Mouse (Mus musculus): ENCODE data around the gene Mki67. TPM values are rescaled to one million over a fixed set of nuclear protein-coding genes. Genes with fewer than 3 reads are reported as not detected.

Mki67 gene
- polyA plus RNA-seq, 1 experiment from 2014 or later = 7.8 TPM

DNA sequence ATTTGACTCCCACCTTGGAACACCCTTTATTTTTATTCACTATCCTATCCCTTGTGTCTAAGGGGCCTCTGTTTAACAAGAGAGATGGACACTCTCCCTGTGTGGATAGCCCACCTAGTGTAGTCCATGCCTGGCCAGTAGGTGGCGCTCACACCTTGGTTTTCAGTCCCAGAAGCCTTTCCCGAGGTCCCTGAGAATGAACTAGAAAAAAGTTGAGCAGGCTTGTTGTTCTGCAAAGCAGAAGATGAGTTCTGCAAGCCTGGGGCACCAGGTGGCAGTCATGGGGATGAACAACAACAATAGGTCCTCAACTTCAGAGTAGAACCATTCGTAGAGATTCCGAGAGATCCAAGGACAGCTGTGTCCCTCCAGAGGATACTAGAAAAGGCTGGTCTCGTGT is 35.8 kb downstream of the Mki67 start:
- 58% methylated on average over 5 of the region's 5 CpGs for WGBS
- Histone ChIP-seq H3K36me3 (ENCODE audit: control insufficient read depth, insufficient read depth, low read length) (peaks cover 3% of the 10 kb centered on the region; the same call in 1 of the 2 replicates), H3K9ac (ENCODE audit: low read length) (no peak overlapping the region), H3K4me1 (replicated peaks; ENCODE audit: control insufficient read depth, insufficient read depth) (no peaks in the 10 kb centered on the region), H3K9me3 (ENCODE audit: control insufficient read depth, low read length) (no peaks in the 10 kb centered on the region), H3K4me3 (ENCODE audit: low read depth, low read length) (no peak overlapping the region), H3K27ac (replicated peaks) (no peak overlapping the region), H3K27me3 (ENCODE audit: control insufficient read depth, insufficient read depth, low read length) (no peaks in the 10 kb centered on the region), H3K4me2 (replicated peaks; ENCODE audit: low read depth) (no peak overlapping the region)
- TF ChIP-seq EP300 (optimal IDR thresholded peaks at IDR 0.05) (no peak), CTCF (IDR thresholded peaks at IDR 0.05; ENCODE audit: low read depth) (peak; percentile 85)
- ATAC-seq (ENCODE audit: low FRiP score, low TSS enrichment) (peak; percentile 73), DNase-seq (ENCODE audit: low spot score) (peak; percentile 76)

DNA sequence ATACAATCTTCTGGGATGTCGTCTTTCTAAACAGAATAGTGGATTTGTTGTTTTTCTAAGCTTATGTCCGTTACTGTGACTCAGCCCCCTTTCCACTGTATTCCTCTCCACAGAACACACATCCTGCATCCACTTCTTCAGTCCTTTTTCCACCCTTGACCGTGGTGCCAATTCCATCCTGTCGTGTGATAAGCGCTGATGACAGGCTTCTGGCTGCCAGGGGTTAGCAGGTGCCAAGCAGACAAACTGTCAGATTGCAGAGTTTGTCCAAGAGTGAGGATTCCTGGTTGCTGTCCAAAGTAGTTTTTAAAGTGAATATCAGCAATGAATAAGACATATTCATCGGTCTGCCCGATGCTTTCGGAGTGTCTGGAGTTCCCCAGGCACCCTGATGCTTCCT is 39.4 kb downstream of the Mki67 start:
- Histone ChIP-seq H3K36me3 (ENCODE audit: control insufficient read depth, insufficient read depth, low read length) (no peaks in the 10 kb centered on the region), H3K9me3 (ENCODE audit: control insufficient read depth, low read length) (no peaks in the 10 kb centered on the region), H3K9ac (ENCODE audit: low read length) (no peak overlapping the region), H3K27me3 (ENCODE audit: control insufficient read depth, insufficient read depth, low read length) (no peaks in the 10 kb centered on the region), H3K4me2 (replicated peaks; ENCODE audit: low read depth) (no peak overlapping the region), H3K4me3 (ENCODE audit: low read depth, low read length) (no peak overlapping the region), H3K27ac (replicated peaks) (no peak overlapping the region), H3K4me1 (replicated peaks; ENCODE audit: control insufficient read depth, insufficient read depth) (no peaks in the 10 kb centered on the region)
- no peak for ATAC-seq (ENCODE audit: low FRiP score, low TSS enrichment)
- no peak for TF ChIP-seq EP300 (optimal IDR thresholded peaks at IDR 0.05)
- no peak for TF ChIP-seq CTCF (IDR thresholded peaks at IDR 0.05; ENCODE audit: low read depth)
- DNase-seq (ENCODE audit: low spot score) = no peak
- WGBS = 77% methylated on average over 8 of the region's 8 CpGs

DNA sequence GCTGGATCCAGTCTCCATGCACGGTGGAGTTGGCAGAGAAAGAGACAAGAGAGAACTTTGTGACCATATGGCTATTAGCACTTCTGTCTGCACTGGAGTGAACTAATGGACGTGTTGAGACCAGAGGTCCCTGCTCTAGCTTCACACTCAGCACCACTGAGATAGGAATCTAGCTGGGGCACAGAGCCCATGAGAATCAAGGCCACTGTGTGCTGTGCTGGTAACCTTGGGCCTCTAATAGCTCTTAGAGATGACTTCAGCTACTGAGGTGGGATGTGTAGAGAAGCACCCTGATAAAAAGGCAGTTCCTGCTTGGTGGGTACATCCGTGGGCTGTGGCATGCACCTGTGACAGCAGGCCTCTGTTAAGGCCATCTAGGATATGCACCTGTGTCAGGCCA is 42.6 kb downstream of the Mki67 start:
- ATAC-seq (ENCODE audit: low FRiP score, low TSS enrichment) (no peak), DNase-seq (ENCODE audit: low spot score) (no peak)
- peaks cover 4% of the 10 kb centered on the region; the same call in 1 of the 2 replicates for H3K36me3 ChIP-seq (ENCODE audit: control insufficient read depth, insufficient read depth, low read length)
- 67% methylated on average over 3 of the region's 3 CpGs for WGBS
- H3K27me3 ChIP-seq (ENCODE audit: control insufficient read depth, insufficient read depth, low read length) = no peaks in the 10 kb centered on the region
- no peak for TF ChIP-seq CTCF (IDR thresholded peaks at IDR 0.05; ENCODE audit: low read depth)
- no peak for TF ChIP-seq EP300 (optimal IDR thresholded peaks at IDR 0.05)
- no peak overlapping the region for H3K9ac ChIP-seq (ENCODE audit: low read length)
- no peaks in the 10 kb centered on the region for H3K9me3 ChIP-seq (ENCODE audit: control insufficient read depth, low read length)
- H3K27ac ChIP-seq (replicated peaks) = no peak overlapping the region
- no peaks in the 10 kb centered on the region for H3K4me1 ChIP-seq (replicated peaks; ENCODE audit: control insufficient read depth, insufficient read depth)
- H3K4me2 ChIP-seq (replicated peaks; ENCODE audit: low read depth) = no peak overlapping the region
- no peak overlapping the region for H3K4me3 ChIP-seq (ENCODE audit: low read depth, low read length)

DNA sequence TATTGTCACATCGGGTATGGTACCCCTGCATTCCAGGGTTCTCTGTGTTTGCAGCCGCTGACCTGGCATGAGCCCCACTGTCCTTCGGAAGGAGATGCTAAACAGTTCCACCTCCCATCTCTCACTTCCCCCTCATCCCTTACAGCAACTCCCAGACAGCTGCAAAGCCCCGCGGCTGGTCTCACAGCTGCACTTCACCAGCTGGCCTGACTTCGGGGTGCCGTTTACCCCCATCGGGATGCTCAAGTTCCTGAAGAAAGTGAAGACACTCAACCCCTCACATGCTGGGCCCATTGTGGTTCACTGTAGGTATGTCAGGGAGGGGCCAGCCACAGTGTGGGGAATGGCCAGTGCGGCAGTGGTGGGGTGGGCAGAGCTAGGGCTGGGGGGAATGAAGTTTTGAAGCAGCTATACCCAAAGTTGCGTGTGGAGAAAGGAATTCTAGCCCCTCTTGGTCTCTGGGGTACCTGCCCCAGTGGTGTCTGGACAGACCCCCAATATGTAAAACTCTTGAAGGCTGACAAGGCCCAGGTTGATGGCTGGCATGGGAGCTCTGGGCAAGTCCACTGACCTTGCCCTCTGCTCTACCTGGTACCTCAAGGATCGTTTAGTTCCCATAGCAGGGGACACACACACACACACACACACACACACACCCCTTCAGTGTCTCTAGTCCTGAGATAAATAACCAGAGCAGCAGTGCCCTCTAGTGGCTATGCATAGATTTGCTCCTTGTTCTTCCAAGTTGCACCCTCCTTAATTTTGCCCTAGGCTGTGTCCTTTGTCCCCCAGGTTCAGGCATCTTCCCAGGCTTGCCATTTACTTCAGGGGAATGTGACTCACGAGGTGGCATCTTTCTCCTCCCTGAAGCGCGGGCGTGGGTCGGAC is 47.1 kb downstream of the Mki67 start:
- Histone ChIP-seq H3K27me3 (ENCODE audit: control insufficient read depth, insufficient read depth, low read length) (no peaks in the 10 kb centered on the region), H3K4me3 (ENCODE audit: low read depth, low read length) (no peak overlapping the region), H3K27ac (replicated peaks) (no peak overlapping the region), H3K36me3 (ENCODE audit: control insufficient read depth, insufficient read depth, low read length) (peaks cover 4% of the 10 kb centered on the region; the same call in 1 of the 2 replicates), H3K9me3 (ENCODE audit: control insufficient read depth, low read length) (no peaks in the 10 kb centered on the region), H3K9ac (ENCODE audit: low read length) (no peak overlapping the region), H3K4me1 (replicated peaks; ENCODE audit: control insufficient read depth, insufficient read depth) (no peaks in the 10 kb centered on the region), H3K4me2 (replicated peaks; ENCODE audit: low read depth) (no peak overlapping the region)
- ATAC-seq (ENCODE audit: low FRiP score, low TSS enrichment) (peak; percentile 30), DNase-seq (ENCODE audit: low spot score) (peak; percentile 59)
- 37% methylated on average over 16 of the region's 16 CpGs for WGBS
- TF ChIP-seq CTCF (IDR thresholded peaks at IDR 0.05; ENCODE audit: low read depth) (peak; percentile 91), EP300 (optimal IDR thresholded peaks at IDR 0.05) (no peak)

DNA sequence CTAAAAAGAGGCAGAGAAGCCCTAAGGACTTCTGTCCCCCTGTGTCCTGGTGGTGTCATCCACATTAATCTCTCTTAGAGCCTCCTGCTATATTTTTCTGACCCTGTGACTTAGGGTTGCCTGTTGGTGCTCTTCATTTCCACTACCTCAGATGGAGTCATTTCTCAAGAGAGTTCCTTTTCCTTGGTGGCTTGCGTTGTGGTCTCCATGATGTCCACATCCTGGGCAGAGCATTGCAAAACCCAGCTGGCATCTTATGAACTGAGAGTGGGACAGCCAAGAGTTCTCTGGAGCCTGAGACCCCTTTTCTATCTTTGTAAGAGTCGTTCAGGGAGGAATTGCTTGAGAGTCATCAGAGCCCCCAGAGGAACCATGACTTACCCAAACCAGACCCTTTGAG is 49.8 kb downstream of the Mki67 start:
- ATAC-seq (ENCODE audit: low FRiP score, low TSS enrichment) (no peak), DNase-seq (ENCODE audit: low spot score) (no peak)
- 84% methylated on average over 2 of the region's 2 CpGs for WGBS
- no peak overlapping the region for H3K27ac ChIP-seq (replicated peaks)
- H3K4me1 ChIP-seq (replicated peaks; ENCODE audit: control insufficient read depth, insufficient read depth) = no peaks in the 10 kb centered on the region
- H3K36me3 ChIP-seq (ENCODE audit: control insufficient read depth, insufficient read depth, low read length) = peaks cover 4% of the 10 kb centered on the region; the same call in 1 of the 2 replicates
- H3K27me3 ChIP-seq (ENCODE audit: control insufficient read depth, insufficient read depth, low read length) = no peaks in the 10 kb centered on the region
- H3K4me3 ChIP-seq (ENCODE audit: low read depth, low read length) = no peak overlapping the region
- no peak overlapping the region for H3K9ac ChIP-seq (ENCODE audit: low read length)
- no peaks in the 10 kb centered on the region for H3K9me3 ChIP-seq (ENCODE audit: control insufficient read depth, low read length)
- TF ChIP-seq CTCF (IDR thresholded peaks at IDR 0.05; ENCODE audit: low read depth) (no peak), EP300 (optimal IDR thresholded peaks at IDR 0.05) (no peak)
- no peak overlapping the region for H3K4me2 ChIP-seq (replicated peaks; ENCODE audit: low read depth)

DNA sequence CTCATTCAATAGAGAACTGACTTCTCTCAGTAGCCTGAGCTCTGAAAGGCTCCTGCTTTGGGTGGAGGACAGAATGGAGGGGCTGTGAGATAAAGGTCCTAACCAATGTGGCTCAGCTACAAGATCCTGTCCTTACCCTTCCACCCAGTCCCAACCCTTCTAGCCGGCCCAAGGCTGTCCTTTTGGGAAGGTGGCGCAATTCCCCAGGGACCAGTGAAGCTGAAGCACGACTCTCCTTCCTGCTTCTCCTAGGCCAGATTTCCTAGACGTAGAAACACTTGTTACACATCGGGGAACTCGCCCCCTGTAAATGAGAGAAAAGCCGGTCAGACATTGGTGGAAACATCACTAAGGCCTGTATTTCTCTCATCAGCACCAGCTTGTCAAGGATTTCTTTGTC is 52.0 kb downstream of the Mki67 start:
- DNase-seq (ENCODE audit: low spot score) = no peak
- Histone ChIP-seq H3K4me3 (ENCODE audit: low read depth, low read length) (no peak overlapping the region), H3K36me3 (ENCODE audit: control insufficient read depth, insufficient read depth, low read length) (no peaks in the 10 kb centered on the region), H3K9me3 (ENCODE audit: control insufficient read depth, low read length) (no peaks in the 10 kb centered on the region), H3K9ac (ENCODE audit: low read length) (no peak overlapping the region), H3K4me2 (replicated peaks; ENCODE audit: low read depth) (no peak overlapping the region), H3K27ac (replicated peaks) (no peak overlapping the region), H3K4me1 (replicated peaks; ENCODE audit: control insufficient read depth, insufficient read depth) (no peaks in the 10 kb centered on the region), H3K27me3 (ENCODE audit: control insufficient read depth, insufficient read depth, low read length) (no peaks in the 10 kb centered on the region)
- no peak for ATAC-seq (ENCODE audit: low FRiP score, low TSS enrichment)
- 73% methylated on average over 7 of the region's 7 CpGs for WGBS
- TF ChIP-seq CTCF (IDR thresholded peaks at IDR 0.05; ENCODE audit: low read depth) = no peak
- no peak for TF ChIP-seq EP300 (optimal IDR thresholded peaks at IDR 0.05)

All from stomach, postnatal 0 days (tissue).